Mouse (Mus musculus) v-Abl transformed pro-B cells (cell line): Measurements from ENCODE around the gene Slc2a12.

Source experiments
- in situ Hi-C, 2 experiments: fragments of 400-800 bp; cut with MboI; formaldehyde crosslinking; loops; one replicate each; pipeline ENCODE4 v1.15.1; 2025; ENCODE audit not compliant: unreplicated experiment in 2 of 2

The Slc2a12 gene

GRCm38 (mm10) chr10:22720781-22721529, 76.1 kb downstream of the Slc2a12 start:
- in situ Hi-C loops: loop anchor here (25.0 kb wide), 3 partner anchors 684 to 1066 kb away; partner anchors contain the start of genes Rps12 (in 1 of the 2) and Slc18b1 (in 1 of the 2)

- in situ Hi-C loops: loop anchor here (25.0 kb wide), 3 partner anchors 413 to 1763 kb away; partner anchors contain the start of gene Ahi1 (in 1 of the 2)
These were observed 80.4 kb downstream of the Slc2a12 start for GRCm38 (mm10) chr10:22725166-22725565.

- in situ Hi-C loops: loop anchor here (25.0 kb wide), 3 partner anchors 414 to 1764 kb away; partner anchors contain the start of gene Ahi1 (in 1 of the 2)
These were observed 81.5 kb downstream of the Slc2a12 start for GRCm38 (mm10) chr10:22726295-22726694.

- in situ Hi-C loops: loop anchor here (25.0 kb wide), 3 partner anchors 416 to 1766 kb away; partner anchors contain the start of gene Ahi1 (in 1 of the 2)
These were observed 83.4 kb downstream of the Slc2a12 start for GRCm38 (mm10) chr10:22728257-22728656.

- in situ Hi-C loops: loop anchor here (5.0 to 25.0 kb wide), 4 partner anchors 418 to 1768 kb away; partner anchors contain the start of genes Ahi1 (in 1 of the 2) and Rps12 (in 1 of the 2)
These were observed 85.6 kb downstream of the Slc2a12 start for GRCm38 (mm10) chr10:22730266-22730991.

- in situ Hi-C loops: loop anchor here (5.0 to 25.0 kb wide), 4 partner anchors 419 to 1769 kb away; partner anchors contain the start of genes Ahi1 (in 1 of the 2) and Rps12 (in 1 of the 2)
These were observed 86.1 kb downstream of the Slc2a12 start for GRCm38 (mm10) chr10:22730992-22731271.

GRCm38 (mm10) chr10:22731272-22732093, 86.7 kb downstream of the Slc2a12 start, which contains the start of gene Tbpl1:
Gene Tbpl1 (minus strand): TSS chr10:22731938.
- in situ Hi-C loops: loop anchor here (5.0 to 25.0 kb wide), 4 partner anchors 419 to 1769 kb away; partner anchors contain the start of genes Ahi1 (in 1 of the 2) and Rps12 (in 1 of the 2)

- in situ Hi-C loops: loop anchor here (5.0 to 25.0 kb wide), 4 partner anchors 420 to 1770 kb away; partner anchors contain the start of genes Ahi1 (in 1 of the 2) and Rps12 (in 1 of the 2)
These were observed 87.4 kb downstream of the Slc2a12 start for GRCm38 (mm10) chr10:22732181-22732580.

- in situ Hi-C loops: loop anchor here (10.0 to 25.0 kb wide), 4 partner anchors 434 to 1784 kb away; partner anchors contain the start of gene Ahi1 (in 1 of the 2)
These were observed 101.1 kb downstream of the Slc2a12 start for GRCm38 (mm10) chr10:22745922-22746321.

- in situ Hi-C loops: loop anchor here (10.0 to 25.0 kb wide), 4 partner anchors 434 to 1784 kb away; partner anchors contain the start of gene Ahi1 (in 1 of the 2)
These were observed 101.8 kb downstream of the Slc2a12 start for GRCm38 (mm10) chr10:22746334-22747322.

GRCm38 (mm10) chr10:22751175-22751682, 106.4 kb downstream of the Slc2a12 start:
- in situ Hi-C loops: no loop called here
